Mouse (Mus musculus): ENCODE measurements around the gene Nnat. TPM values are rescaled to one million over a fixed set of nuclear protein-coding genes. Genes with fewer than 3 reads are reported as not detected.
"Not testable (repeated sequence)": the region's sequence is repeated elsewhere in the genome, so short reads cannot be mapped to it uniquely, and the experiment has no call there.

Gene Nnat
- polyA plus RNA-seq, 1 experiment from 2014 or later: 2,785 TPM

GRCm38 (mm10) chr2:157566260-157566952 is 6.5 kb downstream of the Nnat start:
- Histone ChIP-seq H3K9ac (ENCODE audit: low read length) (peak overlapping the region; percentile 94), H3K36me3 (ENCODE audit: control insufficient read depth, insufficient read depth, low read length) (peaks cover 6% of the 10 kb centered on the region), H3K4me3 (ENCODE audit: low read depth, low read length) (peak overlapping the region; percentile 97), H3K4me2 (ENCODE audit: low read depth, low read length, severe bottlenecking) (peak overlapping the region; percentile 88), H3K9me3 (ENCODE audit: control insufficient read depth, low read length) (peaks cover 5% of the 10 kb centered on the region), H3K4me1 (replicated peaks; ENCODE audit: control insufficient read depth, insufficient read depth, low read length) (peaks cover 12% of the 10 kb centered on the region), H3K27ac (ENCODE audit: low read depth, low read length) (peak overlapping the region; percentile 92), H3K27me3 (ENCODE audit: control insufficient read depth, insufficient read depth, low read length) (no peaks in the 10 kb centered on the region)
- DNase-seq (ENCODE audit: low spot score) (peak; percentile 90), ATAC-seq (replicated peaks; ENCODE audit: low FRiP score) (peak; percentile 76)
- 0% methylated on average over 36 of the region's 36 CpGs for WGBS

GRCm38 (mm10) chr2:157567235-157567961 is 7.5 kb downstream of the Nnat start:
- no peaks in the 10 kb centered on the region for H3K27me3 ChIP-seq (ENCODE audit: control insufficient read depth, insufficient read depth, low read length)
- H3K27ac ChIP-seq (ENCODE audit: low read depth, low read length): no peak overlapping the region
- no peaks in the 10 kb centered on the region; the same call in 1 of the 2 replicates for H3K9me3 ChIP-seq (ENCODE audit: control insufficient read depth, low read length)
- ATAC-seq (replicated peaks; ENCODE audit: low FRiP score) (no peak), DNase-seq (ENCODE audit: low spot score) (no peak)
- peak overlapping the region; percentile 88 for H3K4me2 ChIP-seq (ENCODE audit: low read depth, low read length, severe bottlenecking)
- peak overlapping the region; percentile 97 for H3K4me3 ChIP-seq (ENCODE audit: low read depth, low read length)
- H3K36me3 ChIP-seq (ENCODE audit: control insufficient read depth, insufficient read depth, low read length): no peaks in the 10 kb centered on the region; the same call in 1 of the 2 replicates
- 87% methylated on average over 11 of the region's 11 CpGs for WGBS
- no peak overlapping the region; the same call in 1 of the 2 replicates for H3K9ac ChIP-seq (ENCODE audit: low read length)
- peaks cover 10% of the 10 kb centered on the region for H3K4me1 ChIP-seq (replicated peaks; ENCODE audit: control insufficient read depth, insufficient read depth, low read length)

GRCm38 (mm10) chr2:157568881-157569280 is 9.0 kb downstream of the Nnat start:
- Histone ChIP-seq H3K36me3 (ENCODE audit: control insufficient read depth, insufficient read depth, low read length) (no peaks in the 10 kb centered on the region), H3K9me3 (ENCODE audit: control insufficient read depth, low read length) (no peaks in the 10 kb centered on the region), H3K27me3 (ENCODE audit: control insufficient read depth, insufficient read depth, low read length) (no peaks in the 10 kb centered on the region), H3K27ac (ENCODE audit: low read depth, low read length) (0 out of 2 replicates have a peak overlapping the region, but pooled peaks have one; percentile 25), H3K4me3 (ENCODE audit: low read depth, low read length) (no peak overlapping the region), H3K4me1 (replicated peaks; ENCODE audit: control insufficient read depth, insufficient read depth, low read length) (peaks cover 10% of the 10 kb centered on the region), H3K4me2 (ENCODE audit: low read depth, low read length, severe bottlenecking) (no peak overlapping the region), H3K9ac (ENCODE audit: low read length) (peak overlapping the region; percentile 32; the same call in 1 of the 2 replicates)
- DNase-seq (ENCODE audit: low spot score): no peak
- WGBS: 37% methylated on average over 2 of the region's 2 CpGs
- ATAC-seq (replicated peaks; ENCODE audit: low FRiP score): no peak

- Histone ChIP-seq H3K9me3 (ENCODE audit: control insufficient read depth, low read length) (no peaks in the 10 kb centered on the region), H3K4me1 (replicated peaks; ENCODE audit: control insufficient read depth, insufficient read depth, low read length) (peaks cover 6% of the 10 kb centered on the region), H3K27me3 (ENCODE audit: control insufficient read depth, insufficient read depth, low read length) (no peaks in the 10 kb centered on the region), H3K9ac (ENCODE audit: low read length) (no peak overlapping the region), H3K36me3 (ENCODE audit: control insufficient read depth, insufficient read depth, low read length) (no peaks in the 10 kb centered on the region), H3K27ac (ENCODE audit: low read depth, low read length) (no peak overlapping the region), H3K4me2 (ENCODE audit: low read depth, low read length, severe bottlenecking) (no peak overlapping the region), H3K4me3 (ENCODE audit: low read depth, low read length) (no peak overlapping the region)
- WGBS: 81% methylated on average over 9 of the region's 9 CpGs
- DNase-seq (ENCODE audit: low spot score) (no peak), ATAC-seq (replicated peaks; ENCODE audit: low FRiP score) (no peak)
Measured at GRCm38 (mm10) chr2:157569796-157570485, 10.1 kb downstream of the Nnat start.

- Histone ChIP-seq H3K9ac (ENCODE audit: low read length) (no peak within 1 kb of the TSS), H3K4me3 (ENCODE audit: low read depth, low read length) (no peak within 1 kb of the TSS), H3K27ac (ENCODE audit: low read depth, low read length) (no peak within 1 kb of the TSS; the same call in 1 of the 2 replicates), H3K27me3 (ENCODE audit: control insufficient read depth, insufficient read depth, low read length) (no peaks in the 10 kb centered on the region), H3K4me2 (ENCODE audit: low read depth, low read length, severe bottlenecking) (no peak within 1 kb of the TSS), H3K9me3 (ENCODE audit: control insufficient read depth, low read length) (no peaks in the 10 kb centered on the region), H3K4me1 (replicated peaks; ENCODE audit: control insufficient read depth, insufficient read depth, low read length) (peaks cover 4% of the 10 kb centered on the region), H3K36me3 (ENCODE audit: control insufficient read depth, insufficient read depth, low read length) (no peaks in the 10 kb centered on the region)
- peak; percentile 70 for DNase-seq (ENCODE audit: low spot score)
- no peak for ATAC-seq (replicated peaks; ENCODE audit: low FRiP score)
- 18% methylated on average over 6 of the region's 6 CpGs for WGBS
Measured at GRCm38 (mm10) chr2:157571224-157571832, 11.4 kb downstream of the Nnat start, which contains the start of gene Blcap. Blcap (minus strand) TSS chr2:157571274.

- no peak overlapping the region for H3K4me2 ChIP-seq (ENCODE audit: low read depth, low read length, severe bottlenecking)
- no peak overlapping the region for H3K9ac ChIP-seq (ENCODE audit: low read length)
- WGBS: 74% methylated on average over 2 of the region's 2 CpGs
- no peaks in the 10 kb centered on the region for H3K36me3 ChIP-seq (ENCODE audit: control insufficient read depth, insufficient read depth, low read length)
- H3K4me3 ChIP-seq (ENCODE audit: low read depth, low read length): no peak overlapping the region
- peaks cover 4% of the 10 kb centered on the region for H3K4me1 ChIP-seq (replicated peaks; ENCODE audit: control insufficient read depth, insufficient read depth, low read length)
- ATAC-seq (replicated peaks; ENCODE audit: low FRiP score) (no peak), DNase-seq (ENCODE audit: low spot score) (no peak)
- H3K9me3 ChIP-seq (ENCODE audit: control insufficient read depth, low read length): no peaks in the 10 kb centered on the region
- no peak overlapping the region for H3K27ac ChIP-seq (ENCODE audit: low read depth, low read length)
- H3K27me3 ChIP-seq (ENCODE audit: control insufficient read depth, insufficient read depth, low read length): no peaks in the 10 kb centered on the region
Measured at GRCm38 (mm10) chr2:157572786-157573185, 12.9 kb downstream of the Nnat start.

- H3K9me3 ChIP-seq (ENCODE audit: control insufficient read depth, low read length); H3K4me1 ChIP-seq (replicated peaks; ENCODE audit: control insufficient read depth, insufficient read depth, low read length); H3K4me3 ChIP-seq (ENCODE audit: low read depth, low read length); H3K27ac ChIP-seq (ENCODE audit: low read depth, low read length); H3K27me3 ChIP-seq (ENCODE audit: control insufficient read depth, insufficient read depth, low read length); H3K9ac ChIP-seq (ENCODE audit: low read length); DNase-seq (ENCODE audit: low spot score); H3K36me3 ChIP-seq (ENCODE audit: control insufficient read depth, insufficient read depth, low read length); H3K4me2 ChIP-seq (ENCODE audit: low read depth, low read length, severe bottlenecking); ATAC-seq (replicated peaks; ENCODE audit: low FRiP score): not testable (repeated sequence)
- WGBS: 27% methylated on average over 6 of the region's 7 CpGs
Measured at GRCm38 (mm10) chr2:157585351-157585750, 25.5 kb downstream of the Nnat start.

- Histone ChIP-seq H3K9me3 (ENCODE audit: control insufficient read depth, low read length) (no peaks in the 10 kb centered on the region), H3K27ac (ENCODE audit: low read depth, low read length) (no peak overlapping the region), H3K27me3 (ENCODE audit: control insufficient read depth, insufficient read depth, low read length) (no peaks in the 10 kb centered on the region), H3K4me2 (ENCODE audit: low read depth, low read length, severe bottlenecking) (no peak overlapping the region), H3K4me3 (ENCODE audit: low read depth, low read length) (no peak overlapping the region), H3K9ac (ENCODE audit: low read length) (no peak overlapping the region), H3K36me3 (ENCODE audit: control insufficient read depth, insufficient read depth, low read length) (no peaks in the 10 kb centered on the region), H3K4me1 (replicated peaks; ENCODE audit: control insufficient read depth, insufficient read depth, low read length) (no peaks in the 10 kb centered on the region)
- ATAC-seq (replicated peaks; ENCODE audit: low FRiP score): no peak
- DNase-seq (ENCODE audit: low spot score): no peak
- WGBS: 68% methylated on average over 22 of the region's 22 CpGs
Measured at GRCm38 (mm10) chr2:157596876-157597566, 37.1 kb downstream of the Nnat start.

Data from forebrain, embryonic 11.5 days (tissue).